Comparison of ENCODE assay signal across 9 mouse cellular contexts in the genomic region with DNA sequence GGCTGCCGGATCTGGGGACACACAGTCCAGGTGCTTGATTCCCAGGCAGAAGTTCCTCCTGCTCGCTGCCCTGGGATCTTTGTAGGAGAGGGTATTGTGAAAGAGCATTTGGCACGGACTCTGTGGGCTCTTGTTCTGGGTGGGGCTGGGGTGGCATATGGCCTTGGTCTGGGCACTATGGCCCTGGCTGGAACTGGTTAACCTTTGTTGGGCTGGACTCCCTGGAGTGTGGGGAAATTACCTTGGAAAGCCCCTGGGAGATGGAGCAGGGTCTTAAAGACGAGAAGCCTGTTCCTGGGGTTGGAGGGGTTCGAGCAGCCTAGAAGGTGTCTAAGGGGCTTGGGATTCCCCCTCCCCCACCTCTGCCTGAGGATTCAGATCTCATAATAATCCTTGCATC. TPM values are rescaled to one million over a fixed set of nuclear protein-coding genes. Genes with fewer than 3 reads are reported as not detected.
A peak's percentile ranks its signal among the peaks of the same experiment; 100 is the strongest.
DNase-seq lines count a peak whose midpoint lies in the region; ATAC-seq lines count a peak whose summit lies in the region.
"Had no signal": no experiment of that assay in that cellular context is flagged by ENCODE, and none has a peak within 500 bp of the region (broad histone marks: within the 10 kb centered on the region; RNA-seq: fewer than 3 reads in every experiment).

No protein-coding gene starts in this region.

- H3K4me2 ChIP-seq in embryonic facial prominence, embryonic 13.5 days: peak overlapping the region; percentile 96
- peak overlapping the region; percentile 92 for H3K4me2 ChIP-seq in midbrain, embryonic 16.5 days (ENCODE audit: low read length)

- no peaks in the 10 kb centered on the region for H3K27me3 ChIP-seq in heart, embryonic 10.5 days (ENCODE audit: insufficient read depth, poor library complexity, severe bottlenecking)
- peaks cover 17% of the 10 kb centered on the region for H3K27me3 ChIP-seq in embryonic facial prominence, embryonic 13.5 days
- H3K27me3 ChIP-seq in limb, embryonic 10.5 days (ENCODE audit: low read depth, poor library complexity, severe bottlenecking): peaks cover 23% of the 10 kb centered on the region
- no peaks in the 10 kb centered on the region for H3K27me3 ChIP-seq in midbrain, embryonic 16.5 days (ENCODE audit: control insufficient read depth, insufficient read depth, low read depth, low read length)

- ATAC-seq in embryonic facial prominence, embryonic 13.5 days (ENCODE audit: insufficient number of reproducible peaks, insufficient read depth, low FRiP score, low TSS enrichment, low read depth): no peak
- ATAC-seq in midbrain, embryonic 16.5 days: no peak

- no peak for DNase-seq in heart, embryonic 10.5 days (ENCODE audit: low spot score)
- DNase-seq in heart, postnatal 36 days: no peak
- DNase-seq in limb, embryonic 10.5 days (ENCODE audit: low spot score): no peak
- no peak for DNase-seq in frontal cortex, postnatal 10 days (ENCODE audit: low spot score in 2 of 2)
- no peak for DNase-seq in layer of hippocampus, postnatal 10 days (ENCODE audit: low spot score in 2 of 2)
- no peak for DNase-seq in yolk sac, embryonic 10.5 days (ENCODE audit: low spot score)

- peak overlapping the region; percentile 74 for H3K4me3 ChIP-seq in heart, embryonic 10.5 days
- peak overlapping the region; percentile 65 for H3K4me3 ChIP-seq in embryonic facial prominence, embryonic 13.5 days
- H3K4me3 ChIP-seq in limb, embryonic 10.5 days: peak overlapping the region; percentile 69; the same call in 1 of the 2 replicates
- peak overlapping the region; percentile 83 for H3K4me3 ChIP-seq in midbrain, embryonic 16.5 days (ENCODE audit: low read depth, low read length)
- H3K4me3 ChIP-seq: megakaryocyte, embryonic 14.5 days had no signal

- peak overlapping the region; percentile 94 for H3K27ac ChIP-seq in heart, embryonic 10.5 days
- H3K27ac ChIP-seq in embryonic facial prominence, embryonic 13.5 days: no peak overlapping the region
- peak overlapping the region; percentile 98; the same call in 1 of the 2 replicates for H3K27ac ChIP-seq in limb, embryonic 10.5 days
- peak overlapping the region; percentile 33 for H3K27ac ChIP-seq in midbrain, embryonic 16.5 days (ENCODE audit: low read length)

- no peak overlapping the region; the same call in 1 of the 2 replicates for H3K9ac ChIP-seq in embryonic facial prominence, embryonic 13.5 days
- peak overlapping the region; percentile 94 for H3K9ac ChIP-seq in midbrain, embryonic 16.5 days (ENCODE audit: low read depth, low read length)

- intact Hi-C loops in heart, postnatal 36 days (cut with DNase I): loop anchor here (2.0 to 5.0 kb wide), 2 partner anchors 28 to 1109 kb away; a partner anchor contains a TSS

- 34% methylated on average over 5 of the region's 5 CpGs for WGBS in heart, embryonic 10.5 days
- WGBS in embryonic facial prominence, embryonic 13.5 days: 57% methylated on average over 5 of the region's 5 CpGs
- 50% methylated on average over 5 of the region's 5 CpGs for WGBS in limb, embryonic 10.5 days
- 37% methylated on average over 5 of the region's 5 CpGs for WGBS in midbrain, embryonic 16.5 days

- peaks cover 21% of the 10 kb centered on the region for H3K36me3 ChIP-seq in heart, embryonic 10.5 days
- H3K36me3 ChIP-seq in embryonic facial prominence, embryonic 13.5 days: 0 out of 2 replicates have a peak, but pooled peaks cover 4% of the 10 kb centered on the region
- peaks cover 4% of the 10 kb centered on the region; the same call in 1 of the 2 replicates for H3K36me3 ChIP-seq in limb, embryonic 10.5 days
- H3K36me3 ChIP-seq in midbrain, embryonic 16.5 days (ENCODE audit: control insufficient read depth, insufficient read depth, low read length): peaks cover 2% of the 10 kb centered on the region; the same call in 1 of the 2 replicates

- no peaks in the 10 kb centered on the region for H3K9me3 ChIP-seq in heart, embryonic 10.5 days
- H3K9me3 ChIP-seq in embryonic facial prominence, embryonic 13.5 days: no peaks in the 10 kb centered on the region
- H3K9me3 ChIP-seq in limb, embryonic 10.5 days (replicated peaks): no peaks in the 10 kb centered on the region
- H3K9me3 ChIP-seq in midbrain, embryonic 16.5 days (replicated peaks; ENCODE audit: control insufficient read depth, low read length, poor library complexity, severe bottlenecking): no peaks in the 10 kb centered on the region
- H3K9me3 ChIP-seq: megakaryocyte, embryonic 14.5 days had no signal

- H3K4me1 ChIP-seq in heart, embryonic 10.5 days: peaks cover 96% of the 10 kb centered on the region
- peaks cover 40% of the 10 kb centered on the region for H3K4me1 ChIP-seq in embryonic facial prominence, embryonic 13.5 days
- H3K4me1 ChIP-seq in limb, embryonic 10.5 days: peaks cover 73% of the 10 kb centered on the region
- peaks cover 40% of the 10 kb centered on the region for H3K4me1 ChIP-seq in midbrain, embryonic 16.5 days (ENCODE audit: control insufficient read depth, insufficient read depth, low read length)

RNA-seq across cellular contexts. Expression of a gene that starts 2.0 kb away (rescaled TPM):
- polyA plus RNA-seq in heart, embryonic 10.5 days (2016; fragmentation: Nextera tagmentation; extraction: Ambion mirVana): 24.2 and 31.6 TPM in 2 replicates
- total RNA-seq in heart, postnatal 36 days (2021): 10 to 100 TPM; 22.6 to 23.2 TPM
- 10.8 and 11.3 TPM in 2 replicates for polyA plus RNA-seq in embryonic facial prominence, embryonic 13.5 days (2015; fragmentation: Nextera tagmentation; extraction: Ambion mirVana)
- 9.9 and 12.3 TPM in 2 replicates for polyA plus RNA-seq in limb, embryonic 10.5 days (2016; fragmentation: Nextera tagmentation; extraction: Ambion mirVana)
- 45.0 and 55.6 TPM in 2 replicates for polyA plus RNA-seq in midbrain, embryonic 16.5 days (2015; fragmentation: Nextera tagmentation; extraction: Ambion mirVana)
- total RNA-seq in layer of hippocampus, postnatal 10 days (2021): 10 to 100 TPM; 31.4 to 37.4 TPM

RNA-seq across cellular contexts. Expression of a gene that starts 30.2 kb away (rescaled TPM):
- 1,580 and 1,787 TPM in 2 replicates for polyA plus RNA-seq in heart, embryonic 10.5 days (2016; fragmentation: Nextera tagmentation; extraction: Ambion mirVana)
- total RNA-seq in heart, postnatal 36 days (2021): 100 to 1,000 TPM; 241 to 339 TPM
- 1,619 and 1,744 TPM in 2 replicates for polyA plus RNA-seq in embryonic facial prominence, embryonic 13.5 days (2015; fragmentation: Nextera tagmentation; extraction: Ambion mirVana)
- 1,171 and 1,177 TPM in 2 replicates for polyA plus RNA-seq in limb, embryonic 10.5 days (2016; fragmentation: Nextera tagmentation; extraction: Ambion mirVana)
- polyA plus RNA-seq in midbrain, embryonic 16.5 days (2015; fragmentation: Nextera tagmentation; extraction: Ambion mirVana): 185 and 203 TPM in 2 replicates
- total RNA-seq in layer of hippocampus, postnatal 10 days (2021): 10 to 100 TPM; 58.2 to 62.0 TPM
